Mouse (Mus musculus) ES-E14 (cell line): ENCODE measurements at regions not wholly inside any gene's neighbourhood (a gene's known extent, or its start where the extent isn't known, plus 50 kb on each side); places are given as distances from the start of the nearest gene placed in this dataset.

Experiments used
- DNase-seq: peaks from one replicate; pipeline ENCODE4 v3.0.0-alpha.2; 2013; ENCODE audit warnings: low read depth, low spot score
- H3K27ac ChIP-seq: 2 replicates; pipeline ENCODE4 v1.5.1; 2012; ENCODE audit warnings: low read depth, mild to moderate bottlenecking, low read length, moderate library complexity, mixed read lengths; ENCODE audit not compliant: poor library complexity, insufficient read depth, severe bottlenecking
- H3K36me3 ChIP-seq: 2 replicates; pipeline ENCODE4 v1.6.1; 2012; ENCODE audit warnings: mild to moderate bottlenecking, low read length, moderate library complexity, mixed read lengths; ENCODE audit not compliant: control insufficient read depth, poor library complexity, insufficient read depth, severe bottlenecking
- H3K4me1 ChIP-seq, 2 experiments: fragments of 150-350 bp in 1 of 2; sonication (generic) in 1 of 2; 2 replicates each; pipeline ENCODE4 v1.6.1; 2012; ENCODE audit warnings: low read length in 2 of 2, mild to moderate bottlenecking in 1 of 2, mixed read lengths in 1 of 2; ENCODE audit not compliant: control insufficient read depth in 2 of 2, insufficient read depth in 2 of 2, poor library complexity in 1 of 2
- H3K4me3 ChIP-seq, 2 experiments: fragments of 150-350 bp in 1 of 2; sonication (generic) in 1 of 2; 2 replicates each; pipeline ENCODE4 v1.5.1; 2012; ENCODE audit warnings: low read length in 2 of 2, low read depth in 1 of 2, mild to moderate bottlenecking in 1 of 2, mixed read lengths in 1 of 2; ENCODE audit not compliant: insufficient read depth in 1 of 2, poor library complexity in 1 of 2, severe bottlenecking in 1 of 2
- H3K9ac ChIP-seq: 2 replicates; pipeline ENCODE4 v1.6.1; 2012; ENCODE audit warnings: low read depth, mild to moderate bottlenecking, low read length, mixed read lengths; ENCODE audit not compliant: poor library complexity, insufficient read depth, severe bottlenecking
- H3K9me3 ChIP-seq: fragments of 150-350 bp; sonication (generic); 2 replicates; pipeline ENCODE4 v1.6.1; 2012; ENCODE audit warnings: low read depth, mild to moderate bottlenecking, low read length; ENCODE audit not compliant: control insufficient read depth, insufficient read depth
- CHD2 ChIP-seq: IDR thresholded peaks from 2 replicates; pipeline ENCODE4 v1.6.1; 2014; ENCODE audit warnings: mild to moderate bottlenecking, low read depth, low read length, inconsistent platforms
- HCFC1 ChIP-seq: IDR thresholded peaks from 2 replicates; pipeline ENCODE4 v1.6.1; 2012; ENCODE audit warnings: low read length, inconsistent platforms, borderline replicate concordance; ENCODE audit not compliant: insufficient read depth
- MAFK ChIP-seq: IDR thresholded peaks from 2 replicates; pipeline ENCODE4 v1.6.1; 2014; ENCODE audit warnings: mild to moderate bottlenecking, low read depth, low read length, inconsistent platforms; ENCODE audit not compliant: insufficient read depth
- ZC3H11A ChIP-seq: IDR thresholded peaks from 2 replicates; pipeline ENCODE4 v1.6.1; 2012; ENCODE audit warnings: low read depth, mild to moderate bottlenecking, inconsistent platforms, low read length, borderline replicate concordance
- ZNF384 ChIP-seq: IDR thresholded peaks from 2 replicates; pipeline ENCODE4 v1.6.1; 2012; ENCODE audit warnings: low read depth, low read length, inconsistent platforms
- in situ Hi-C, 2 experiments: fragments of 600-800 bp; cut with MboI; formaldehyde crosslinking; loops; one replicate each; pipeline ENCODE4 v1.15.1; 2025; ENCODE audit warnings: low sequenced_read_pairs in 2 of 2, inconsistent platforms in 1 of 2; ENCODE audit not compliant: unreplicated experiment in 2 of 2

- no peak for DNase-seq
Measured at GRCm38 (mm10) chr3:83538898-83539297, 227.2 kb upstream of the Sfrp2 start.

GRCm38 (mm10) chr3:83540997-83541932, 224.9 kb upstream of the Sfrp2 start:
- H3K27ac ChIP-seq, result no peak overlapping the region
- no peak for DNase-seq
- in situ Hi-C loops, result no loop called here
- H3K4me1 ChIP-seq, result no peaks in the 10 kb centered on the region
- no peak for TF ChIP-seq MAFK
- TF ChIP-seq ZC3H11A, result no peak
- TF ChIP-seq ZNF384, result no peak
- no peak for TF ChIP-seq HCFC1
- H3K9ac ChIP-seq, result no peak overlapping the region
- H3K36me3 ChIP-seq, result no peaks in the 10 kb centered on the region
- no peak overlapping the region for H3K4me3 ChIP-seq
- no peaks in the 10 kb centered on the region for H3K9me3 ChIP-seq

More at GRCm38 (mm10) chr3:83538898-83539297, 227.2 kb upstream of the Sfrp2 start:
- Histone ChIP-seq H3K27ac (no peak overlapping the region), H3K9ac (no peak overlapping the region), H3K36me3 (no peaks in the 10 kb centered on the region), H3K9me3 (no peaks in the 10 kb centered on the region), H3K4me1 (no peaks in the 10 kb centered on the region), H3K4me3 (no peak overlapping the region)
- TF ChIP-seq MAFK, result no peak
- TF ChIP-seq ZNF384, result no peak
- no peak for TF ChIP-seq CHD2
- TF ChIP-seq ZC3H11A, result no peak
- TF ChIP-seq HCFC1, result no peak
- in situ Hi-C loops, result no loop called here

- Histone ChIP-seq H3K9me3 (no peaks in the 10 kb centered on the region), H3K4me3 (no peak overlapping the region), H3K36me3 (no peaks in the 10 kb centered on the region), H3K4me1 (no peaks in the 10 kb centered on the region), H3K27ac (no peak overlapping the region), H3K9ac (no peak overlapping the region)
- in situ Hi-C loops, result no loop called here
- no peak for TF ChIP-seq ZNF384
- no peak for TF ChIP-seq CHD2
- TF ChIP-seq ZC3H11A, result no peak
- no peak for TF ChIP-seq HCFC1
- TF ChIP-seq MAFK, result no peak
- no peak for DNase-seq
Measured at GRCm38 (mm10) chr3:83552516-83553139, 213.5 kb upstream of the Sfrp2 start.

GRCm38 (mm10) chr3:83553858-83554257, 212.3 kb upstream of the Sfrp2 start:
- no peaks in the 10 kb centered on the region for H3K4me1 ChIP-seq
- H3K4me3 ChIP-seq, result no peak overlapping the region
- DNase-seq, result no peak
- TF ChIP-seq ZC3H11A (no peak), ZNF384 (no peak), MAFK (no peak), CHD2 (no peak), HCFC1 (no peak)
- in situ Hi-C loops, result no loop called here
- H3K36me3 ChIP-seq, result no peaks in the 10 kb centered on the region
- H3K9ac ChIP-seq, result no peak overlapping the region
- no peaks in the 10 kb centered on the region for H3K9me3 ChIP-seq
- no peak overlapping the region for H3K27ac ChIP-seq
